Mouse (Mus musculus) liver, adult 2 months (tissue): ENCODE results near the gene Map3k12.

Experiments
- CTCF ChIP-seq: fragments of 200-500 bp; IDR thresholded peaks from 2 replicates; pipeline ENCODE4 v1.5.1; 2011; ENCODE audit warnings: low read depth, low read length, control low read depth
- POLR2A ChIP-seq: fragments of 200-500 bp; IDR thresholded peaks from 2 replicates; pipeline ENCODE4 v1.6.1; 2011; ENCODE audit warnings: low read length, control low read depth; ENCODE audit not compliant: insufficient read depth; ENCODE audit errors: extremely low read depth

GRCm38 (mm10) chr15:102531586-102531985 lies 14.7 kb upstream of the Map3k12 start:
- no peak for TF ChIP-seq CTCF
- no peak for TF ChIP-seq POLR2A
